Mouse (Mus musculus) limb, embryonic 13.5 days (tissue): ENCODE data around the gene Crispld2. TPM values are rescaled to one million over a fixed set of nuclear protein-coding genes. Genes with fewer than 3 reads are reported as not detected.

Experiments
- ATAC-seq: fragments of 200-750 bp; cut with Nextera tagmentation; 2 replicates; pipeline ENCODE4 v1.8.0; 2017; ENCODE audit warnings: low read depth, moderate number of reproducible peaks, moderate TSS enrichment; ENCODE audit not compliant: low FRiP score
- H3K27ac ChIP-seq: fragments of 300-500 bp; sonication (generic); 2 replicates; pipeline ENCODE4 v1.5.1; 2015; ENCODE audit warnings: inconsistent platforms, mild to moderate bottlenecking, moderate library complexity
- H3K27me3 ChIP-seq: fragments of 300-500 bp; sonication (generic); 2 replicates; pipeline ENCODE4 v1.6.1; 2015; ENCODE audit warnings: mild to moderate bottlenecking, inconsistent platforms
- H3K36me3 ChIP-seq: fragments of 300-500 bp; sonication (generic); 2 replicates; pipeline ENCODE4 v1.6.1; 2015; ENCODE audit warnings: inconsistent platforms, mild to moderate bottlenecking, moderate library complexity
- H3K4me1 ChIP-seq: fragments of 300-500 bp; sonication (generic); 2 replicates; pipeline ENCODE4 v1.6.1; 2015; ENCODE audit warnings: inconsistent platforms
- H3K4me2 ChIP-seq: fragments of 300-500 bp; sonication (generic); replicated peaks from 2 replicates; pipeline ENCODE4 v1.6.1; 2015; ENCODE audit warnings: inconsistent platforms, mild to moderate bottlenecking, moderate library complexity
- H3K4me3 ChIP-seq: fragments of 300-500 bp; sonication (generic); 2 replicates; pipeline ENCODE4 v1.5.1; 2015; ENCODE audit warnings: moderate library complexity, mild to moderate bottlenecking, inconsistent platforms
- H3K9ac ChIP-seq: fragments of 300-500 bp; sonication (generic); 2 replicates; pipeline ENCODE4 v1.6.1; 2015; ENCODE audit warnings: mild to moderate bottlenecking, inconsistent platforms
- H3K9me3 ChIP-seq: fragments of 300-500 bp; sonication (generic); 2 replicates; pipeline ENCODE4 v1.6.1; 2016; ENCODE audit warnings: inconsistent platforms
- WGBS: fragments of 180-500 bp; shearing (Covaris S2); methylation state at CpG from one replicate; pipeline ENCODE4 v1.1.7; 2015; 5-methylcytosine and 5-hydroxymethylcytosine counted together
- polyA plus RNA-seq: library from polyadenylated mRNA; unstranded; fragments of >200 nt; fragmentation: Nextera tagmentation; extraction: Ambion mirVana; gene quantifications from 2 replicates; pipeline ENCODE4 v1.2.1, GENCODE M21; 2015

The Crispld2 gene
- 7.1 and 8.9 TPM in 2 replicates for polyA plus RNA-seq

GRCm38 (mm10) chr8:119992249-119992648 lies at the start of gene Crispld2:
Gene Crispld2, plus strand, starts transcription at chr8:119992438.
- Histone ChIP-seq H3K27ac (no peak within 1 kb of the TSS), H3K4me2 (peak within 1 kb of the TSS; percentile 74)

GRCm38 (mm10) chr8:119943616-119944015 lies 48.6 kb upstream of the Crispld2 start:
- peaks cover 5% of the 10 kb centered on the region; the same call in 1 of the 2 replicates for H3K4me1 ChIP-seq
- H3K36me3 ChIP-seq, result peaks cover 82% of the 10 kb centered on the region
- H3K9ac ChIP-seq, result no peak overlapping the region
- H3K4me2 ChIP-seq, result no peak overlapping the region
- H3K27ac ChIP-seq, result no peak overlapping the region; the same call in 1 of the 2 replicates
- H3K4me3 ChIP-seq, result no peak overlapping the region
- no peaks in the 10 kb centered on the region for H3K9me3 ChIP-seq
- no peaks in the 10 kb centered on the region for H3K27me3 ChIP-seq
- ATAC-seq, result no peak
- 81% methylated on average over 10 of the region's 10 CpGs for WGBS

More at GRCm38 (mm10) chr8:119992249-119992648, at the start of gene Crispld2:
- H3K27me3 ChIP-seq, result peaks cover 29% of the 10 kb centered on the region
- peak within 1 kb of the TSS; percentile 46 for H3K4me3 ChIP-seq
- H3K9me3 ChIP-seq, result no peaks in the 10 kb centered on the region
- peak; percentile 88 for ATAC-seq
- peak within 1 kb of the TSS; percentile 43 for H3K9ac ChIP-seq
- peaks cover 34% of the 10 kb centered on the region for H3K4me1 ChIP-seq
- no peaks in the 10 kb centered on the region for H3K36me3 ChIP-seq
- under 1% methylated on average over 25 of the region's 25 CpGs for WGBS

GRCm38 (mm10) chr8:119944096-119944811 lies 48.0 kb upstream of the Crispld2 start:
- peak; percentile 69 for ATAC-seq
- H3K9ac ChIP-seq, result no peak overlapping the region
- H3K27me3 ChIP-seq, result no peaks in the 10 kb centered on the region
- 65% methylated on average over 9 of the region's 9 CpGs for WGBS
- H3K36me3 ChIP-seq, result peaks cover 84% of the 10 kb centered on the region
- no peak overlapping the region for H3K4me3 ChIP-seq
- no peaks in the 10 kb centered on the region for H3K9me3 ChIP-seq
- no peak overlapping the region for H3K27ac ChIP-seq
- H3K4me2 ChIP-seq, result no peak overlapping the region
- H3K4me1 ChIP-seq, result peaks cover 5% of the 10 kb centered on the region; the same call in 1 of the 2 replicates

GRCm38 (mm10) chr8:119946326-119946865 lies 45.8 kb upstream of the Crispld2 start:
- H3K36me3 ChIP-seq, result peaks cover 92% of the 10 kb centered on the region
- H3K4me2 ChIP-seq, result no peak overlapping the region
- H3K9ac ChIP-seq, result no peak overlapping the region
- H3K27ac ChIP-seq, result no peak overlapping the region
- H3K9me3 ChIP-seq, result no peaks in the 10 kb centered on the region
- no peaks in the 10 kb centered on the region for H3K27me3 ChIP-seq
- H3K4me1 ChIP-seq, result peaks cover 5% of the 10 kb centered on the region; the same call in 1 of the 2 replicates
- ATAC-seq, result no peak
- whole genome bisulfite sequencing, result 70% methylated on average over 8 of the region's 8 CpGs
- no peak overlapping the region for H3K4me3 ChIP-seq

GRCm38 (mm10) chr8:119947653-119948052 lies 44.6 kb upstream of the Crispld2 start:
- Histone ChIP-seq H3K27ac (no peak overlapping the region), H3K9ac (no peak overlapping the region), H3K4me3 (no peak overlapping the region), H3K36me3 (peaks cover 92% of the 10 kb centered on the region), H3K4me1 (peaks cover 13% of the 10 kb centered on the region), H3K9me3 (no peaks in the 10 kb centered on the region), H3K4me2 (no peak overlapping the region), H3K27me3 (no peaks in the 10 kb centered on the region)
- 88% methylated on average over 19 of the region's 19 CpGs for WGBS
- ATAC-seq, result no peak

- Histone ChIP-seq H3K4me1 (peaks cover 9% of the 10 kb centered on the region; the same call in 1 of the 2 replicates), H3K9ac (no peak overlapping the region), H3K4me2 (no peak overlapping the region), H3K27me3 (no peaks in the 10 kb centered on the region), H3K36me3 (peaks cover 94% of the 10 kb centered on the region), H3K27ac (no peak overlapping the region), H3K4me3 (no peak overlapping the region), H3K9me3 (no peaks in the 10 kb centered on the region)
- no peak for ATAC-seq
- 87% methylated on average over 15 of the region's 15 CpGs for WGBS
Observed at GRCm38 (mm10) chr8:119948340-119948739, 43.9 kb upstream of the Crispld2 start.

- H3K9ac ChIP-seq, result no peak overlapping the region
- 55% methylated on average over 7 of the region's 7 CpGs for WGBS
- ATAC-seq, result no peak
- H3K4me2 ChIP-seq, result no peak overlapping the region
- no peaks in the 10 kb centered on the region for H3K27me3 ChIP-seq
- peaks cover 96% of the 10 kb centered on the region for H3K36me3 ChIP-seq
- peaks cover 23% of the 10 kb centered on the region for H3K4me1 ChIP-seq
- no peak overlapping the region for H3K4me3 ChIP-seq
- H3K9me3 ChIP-seq, result no peaks in the 10 kb centered on the region
- no peak overlapping the region for H3K27ac ChIP-seq
Observed at GRCm38 (mm10) chr8:119952282-119952681, 40.0 kb upstream of the Crispld2 start.

GRCm38 (mm10) chr8:119952747-119953146 lies 39.5 kb upstream of the Crispld2 start:
- no peak for ATAC-seq
- 44% methylated on average over 5 of the region's 5 CpGs for WGBS
- Histone ChIP-seq H3K27ac (no peak overlapping the region), H3K4me2 (no peak overlapping the region), H3K9me3 (no peaks in the 10 kb centered on the region), H3K9ac (no peak overlapping the region), H3K27me3 (no peaks in the 10 kb centered on the region), H3K4me1 (peaks cover 27% of the 10 kb centered on the region), H3K36me3 (peaks cover 96% of the 10 kb centered on the region), H3K4me3 (no peak overlapping the region)

GRCm38 (mm10) chr8:119955333-119955732 lies 36.9 kb upstream of the Crispld2 start:
- ATAC-seq, result no peak
- Histone ChIP-seq H3K9ac (no peak overlapping the region), H3K27me3 (no peaks in the 10 kb centered on the region), H3K4me1 (peaks cover 35% of the 10 kb centered on the region), H3K4me3 (no peak overlapping the region), H3K4me2 (no peak overlapping the region), H3K36me3 (peaks cover 82% of the 10 kb centered on the region), H3K9me3 (no peaks in the 10 kb centered on the region), H3K27ac (no peak overlapping the region)
- 91% methylated on average over 8 of the region's 8 CpGs for WGBS

- Histone ChIP-seq H3K4me1 (peaks cover 31% of the 10 kb centered on the region), H3K27ac (no peak overlapping the region), H3K4me2 (no peak overlapping the region), H3K36me3 (peaks cover 54% of the 10 kb centered on the region), H3K27me3 (no peaks in the 10 kb centered on the region), H3K9ac (no peak overlapping the region), H3K4me3 (no peak overlapping the region), H3K9me3 (no peaks in the 10 kb centered on the region)
- no peak for ATAC-seq
- WGBS, result 95% methylated on average over 10 of the region's 10 CpGs
Observed at GRCm38 (mm10) chr8:119958076-119958475, 34.2 kb upstream of the Crispld2 start.

- H3K27ac ChIP-seq, result peak overlapping the region; percentile 28; the same call in 1 of the 2 replicates
Observed at GRCm38 (mm10) chr8:119960531-119961104, 31.6 kb upstream of the Crispld2 start.

GRCm38 (mm10) chr8:119964859-119965258 lies 27.4 kb upstream of the Crispld2 start:
- H3K9me3 ChIP-seq, result peaks cover 10% of the 10 kb centered on the region
- WGBS, result 68% methylated on average over 4 of the region's 4 CpGs
- H3K4me3 ChIP-seq, result no peak overlapping the region
- peaks cover 16% of the 10 kb centered on the region; the same call in 1 of the 2 replicates for H3K4me1 ChIP-seq
- H3K27me3 ChIP-seq, result no peaks in the 10 kb centered on the region
- H3K4me2 ChIP-seq, result no peak overlapping the region
- no peak for ATAC-seq
- H3K36me3 ChIP-seq, result no peaks in the 10 kb centered on the region
- no peak overlapping the region for H3K27ac ChIP-seq
- no peak overlapping the region for H3K9ac ChIP-seq

More at GRCm38 (mm10) chr8:119960531-119961104, 31.6 kb upstream of the Crispld2 start:
- peaks cover 39% of the 10 kb centered on the region for H3K4me1 ChIP-seq
- no peak overlapping the region for H3K9ac ChIP-seq
- H3K4me3 ChIP-seq, result no peak overlapping the region
- no peaks in the 10 kb centered on the region for H3K27me3 ChIP-seq
- no peak overlapping the region for H3K4me2 ChIP-seq
- no peak for ATAC-seq
- WGBS, result 62% methylated on average over 5 of the region's 5 CpGs
- peaks cover 3% of the 10 kb centered on the region; the same call in 1 of the 2 replicates for H3K9me3 ChIP-seq
- peaks cover 29% of the 10 kb centered on the region for H3K36me3 ChIP-seq
